Mouse (Mus musculus): ENCODE results near the gene Zdhhc21. TPM values are rescaled to one million over a fixed set of nuclear protein-coding genes. Genes with fewer than 3 reads are reported as not detected.

Gene Zdhhc21
- polyA plus RNA-seq, 1 experiment from 2014 or later = 19.2 TPM

- Histone ChIP-seq H3K36me3 (ENCODE audit: control insufficient read depth, insufficient read depth, low read length) (no peaks in the 10 kb centered on the region), H3K4me3 (ENCODE audit: low read length) (no peak overlapping the region), H3K4me2 (ENCODE audit: low read length) (no peak overlapping the region), H3K27ac (ENCODE audit: low read depth, low read length) (no peak overlapping the region), H3K27me3 (replicated peaks; ENCODE audit: control insufficient read depth, insufficient read depth, low read length) (no peaks in the 10 kb centered on the region), H3K4me1 (ENCODE audit: control insufficient read depth, insufficient read depth, low read depth, low read length) (peaks cover 16% of the 10 kb centered on the region), H3K9ac (ENCODE audit: low read depth, low read length) (no peak overlapping the region), H3K9me3 (ENCODE audit: control insufficient read depth, low read length) (no peaks in the 10 kb centered on the region)
- ATAC-seq = no peak
- 93% methylated on average over 3 of the region's 3 CpGs for WGBS
Measured at GRCm38 (mm10) chr4:82856986-82857385, 2.8 kb downstream of the Zdhhc21 start.

GRCm38 (mm10) chr4:82853809-82854208 is 5.9 kb downstream of the Zdhhc21 start:
- Histone ChIP-seq H3K36me3 (ENCODE audit: control insufficient read depth, insufficient read depth, low read length) (no peaks in the 10 kb centered on the region; the same call in 1 of the 2 replicates), H3K27me3 (replicated peaks; ENCODE audit: control insufficient read depth, insufficient read depth, low read length) (no peaks in the 10 kb centered on the region), H3K9ac (ENCODE audit: low read depth, low read length) (no peak overlapping the region), H3K4me2 (ENCODE audit: low read length) (no peak overlapping the region), H3K9me3 (ENCODE audit: control insufficient read depth, low read length) (no peaks in the 10 kb centered on the region), H3K4me1 (ENCODE audit: control insufficient read depth, insufficient read depth, low read depth, low read length) (peaks cover 9% of the 10 kb centered on the region), H3K27ac (ENCODE audit: low read depth, low read length) (no peak overlapping the region), H3K4me3 (ENCODE audit: low read length) (no peak overlapping the region)
- ATAC-seq = no peak
- 91% methylated on average over 2 of the region's 2 CpGs for WGBS

GRCm38 (mm10) chr4:82848552-82849234 is 11.1 kb downstream of the Zdhhc21 start:
- no peak overlapping the region for H3K4me3 ChIP-seq (ENCODE audit: low read length)
- H3K27ac ChIP-seq (ENCODE audit: low read depth, low read length) = no peak overlapping the region
- 59% methylated on average over 5 of the region's 5 CpGs for WGBS
- H3K9me3 ChIP-seq (ENCODE audit: control insufficient read depth, low read length) = no peaks in the 10 kb centered on the region
- no peak overlapping the region for H3K4me2 ChIP-seq (ENCODE audit: low read length)
- no peak for ATAC-seq
- no peaks in the 10 kb centered on the region; the same call in 1 of the 2 replicates for H3K36me3 ChIP-seq (ENCODE audit: control insufficient read depth, insufficient read depth, low read length)
- no peaks in the 10 kb centered on the region for H3K27me3 ChIP-seq (replicated peaks; ENCODE audit: control insufficient read depth, insufficient read depth, low read length)
- no peaks in the 10 kb centered on the region for H3K4me1 ChIP-seq (ENCODE audit: control insufficient read depth, insufficient read depth, low read depth, low read length)
- no peak overlapping the region for H3K9ac ChIP-seq (ENCODE audit: low read depth, low read length)

- H3K4me1 ChIP-seq (ENCODE audit: control insufficient read depth, insufficient read depth, low read depth, low read length) = no peaks in the 10 kb centered on the region
- no peak overlapping the region for H3K4me2 ChIP-seq (ENCODE audit: low read length)
- H3K9ac ChIP-seq (ENCODE audit: low read depth, low read length) = no peak overlapping the region
- H3K4me3 ChIP-seq (ENCODE audit: low read length) = no peak overlapping the region
- no peak for ATAC-seq
- WGBS = 70% methylated on average over 3 of the region's 3 CpGs
- no peak overlapping the region for H3K27ac ChIP-seq (ENCODE audit: low read depth, low read length)
- peaks cover 8% of the 10 kb centered on the region for H3K36me3 ChIP-seq (ENCODE audit: control insufficient read depth, insufficient read depth, low read length)
- H3K9me3 ChIP-seq (ENCODE audit: control insufficient read depth, low read length) = no peaks in the 10 kb centered on the region
- H3K27me3 ChIP-seq (replicated peaks; ENCODE audit: control insufficient read depth, insufficient read depth, low read length) = no peaks in the 10 kb centered on the region
Measured at GRCm38 (mm10) chr4:82837526-82838240, 22.1 kb downstream of the Zdhhc21 start.

GRCm38 (mm10) chr4:82831155-82831554 is 28.6 kb downstream of the Zdhhc21 start:
- Histone ChIP-seq H3K27ac (ENCODE audit: low read depth, low read length) (no peak overlapping the region), H3K4me2 (ENCODE audit: low read length) (no peak overlapping the region), H3K36me3 (ENCODE audit: control insufficient read depth, insufficient read depth, low read length) (no peaks in the 10 kb centered on the region; the same call in 1 of the 2 replicates), H3K9me3 (ENCODE audit: control insufficient read depth, low read length) (no peaks in the 10 kb centered on the region), H3K9ac (ENCODE audit: low read depth, low read length) (no peak overlapping the region), H3K27me3 (replicated peaks; ENCODE audit: control insufficient read depth, insufficient read depth, low read length) (no peaks in the 10 kb centered on the region), H3K4me3 (ENCODE audit: low read length) (no peak overlapping the region), H3K4me1 (ENCODE audit: control insufficient read depth, insufficient read depth, low read depth, low read length) (no peaks in the 10 kb centered on the region)
- no peak for ATAC-seq
- WGBS = 96% methylated on average over 2 of the region's 2 CpGs

- no peak overlapping the region for H3K9ac ChIP-seq (ENCODE audit: low read depth, low read length)
- H3K36me3 ChIP-seq (ENCODE audit: control insufficient read depth, insufficient read depth, low read length) = no peaks in the 10 kb centered on the region
- no peak overlapping the region for H3K4me3 ChIP-seq (ENCODE audit: low read length)
- no peak for ATAC-seq
- 66% methylated on average over 5 of the region's 5 CpGs for WGBS
- H3K27ac ChIP-seq (ENCODE audit: low read depth, low read length) = no peak overlapping the region
- no peaks in the 10 kb centered on the region for H3K27me3 ChIP-seq (replicated peaks; ENCODE audit: control insufficient read depth, insufficient read depth, low read length)
- no peaks in the 10 kb centered on the region for H3K9me3 ChIP-seq (ENCODE audit: control insufficient read depth, low read length)
- no peaks in the 10 kb centered on the region for H3K4me1 ChIP-seq (ENCODE audit: control insufficient read depth, insufficient read depth, low read depth, low read length)
- H3K4me2 ChIP-seq (ENCODE audit: low read length) = no peak overlapping the region
Measured at GRCm38 (mm10) chr4:82829429-82829828, 30.3 kb downstream of the Zdhhc21 start.

- H3K27ac ChIP-seq (ENCODE audit: low read depth, low read length) = no peak overlapping the region
- H3K4me2 ChIP-seq (ENCODE audit: low read length) = no peak overlapping the region
- H3K9ac ChIP-seq (ENCODE audit: low read depth, low read length) = no peak overlapping the region
- no peak for ATAC-seq
- 41% methylated on average over 2 of the region's 2 CpGs for WGBS
- H3K4me1 ChIP-seq (ENCODE audit: control insufficient read depth, insufficient read depth, low read depth, low read length) = no peaks in the 10 kb centered on the region
- H3K4me3 ChIP-seq (ENCODE audit: low read length) = no peak overlapping the region
- H3K27me3 ChIP-seq (replicated peaks; ENCODE audit: control insufficient read depth, insufficient read depth, low read length) = no peaks in the 10 kb centered on the region
- no peaks in the 10 kb centered on the region for H3K9me3 ChIP-seq (ENCODE audit: control insufficient read depth, low read length)
- no peaks in the 10 kb centered on the region for H3K36me3 ChIP-seq (ENCODE audit: control insufficient read depth, insufficient read depth, low read length)
Measured at GRCm38 (mm10) chr4:82827001-82827400, 32.8 kb downstream of the Zdhhc21 start.

- WGBS = 91% methylated on average over 5 of the region's 5 CpGs
- ATAC-seq = no peak
Measured at GRCm38 (mm10) chr4:82817833-82818232, 41.9 kb downstream of the Zdhhc21 start.

GRCm38 (mm10) chr4:82816351-82816750 is 43.4 kb downstream of the Zdhhc21 start:
- H3K36me3 ChIP-seq (ENCODE audit: control insufficient read depth, insufficient read depth, low read length) = no peaks in the 10 kb centered on the region
- H3K27me3 ChIP-seq (replicated peaks; ENCODE audit: control insufficient read depth, insufficient read depth, low read length) = no peaks in the 10 kb centered on the region
- H3K9ac ChIP-seq (ENCODE audit: low read depth, low read length) = no peak overlapping the region
- 82% methylated on average over 8 of the region's 8 CpGs for WGBS
- no peak for ATAC-seq
- no peak overlapping the region for H3K27ac ChIP-seq (ENCODE audit: low read depth, low read length)
- no peaks in the 10 kb centered on the region for H3K9me3 ChIP-seq (ENCODE audit: control insufficient read depth, low read length)
- no peaks in the 10 kb centered on the region for H3K4me1 ChIP-seq (ENCODE audit: control insufficient read depth, insufficient read depth, low read depth, low read length)
- H3K4me2 ChIP-seq (ENCODE audit: low read length) = no peak overlapping the region
- H3K4me3 ChIP-seq (ENCODE audit: low read length) = no peak overlapping the region

More at GRCm38 (mm10) chr4:82817833-82818232, 41.9 kb downstream of the Zdhhc21 start:
- no peaks in the 10 kb centered on the region for H3K4me1 ChIP-seq (ENCODE audit: control insufficient read depth, insufficient read depth, low read depth, low read length)
- no peak overlapping the region for H3K4me2 ChIP-seq (ENCODE audit: low read length)
- no peak overlapping the region for H3K9ac ChIP-seq (ENCODE audit: low read depth, low read length)
- H3K9me3 ChIP-seq (ENCODE audit: control insufficient read depth, low read length) = no peaks in the 10 kb centered on the region
- H3K4me3 ChIP-seq (ENCODE audit: low read length) = no peak overlapping the region
- no peaks in the 10 kb centered on the region for H3K36me3 ChIP-seq (ENCODE audit: control insufficient read depth, insufficient read depth, low read length)
- H3K27ac ChIP-seq (ENCODE audit: low read depth, low read length) = no peak overlapping the region
- H3K27me3 ChIP-seq (replicated peaks; ENCODE audit: control insufficient read depth, insufficient read depth, low read length) = no peaks in the 10 kb centered on the region

Data from hindbrain, embryonic 16.5 days (tissue).